Mouse (Mus musculus) MEL (cell line): Measurements from ENCODE around the gene Snrnp70. TPM values are rescaled to one million over a fixed set of nuclear protein-coding genes. Genes with fewer than 3 reads are reported as not detected.

Experiments used
- DNase-seq: peaks from one replicate; pipeline ENCODE4 v3.0.0; 2011; ENCODE audit warnings: low read depth, low spot score
- H3K27ac ChIP-seq: 2 replicates; pipeline ENCODE4 v1.5.1; 2012; ENCODE audit warnings: low read depth, mild to moderate bottlenecking, control low read depth, low read length, moderate library complexity; ENCODE audit not compliant: control insufficient read depth
- H3K27me3 ChIP-seq, 2 experiments: fragments of 150-350 bp in 1 of 2; sonication (generic) in 1 of 2; 2 replicates each; pipeline ENCODE4 v1.6.1; 2012; ENCODE audit warnings: low read length in 2 of 2, mild to moderate bottlenecking in 2 of 2, improper control_type of control experiment in 1 of 2, moderate library complexity in 1 of 2; ENCODE audit not compliant: insufficient read depth in 2 of 2, control insufficient read depth in 1 of 2
- H3K36me3 ChIP-seq, 2 experiments: 2 replicates each; pipeline ENCODE4 v1.6.1; 2012 to 2014; ENCODE audit warnings: low read length in 2 of 2, improper control_type of control experiment in 1 of 2, inconsistent platforms in 1 of 2, mild to moderate bottlenecking in 1 of 2; ENCODE audit not compliant: insufficient read depth in 2 of 2, control insufficient read depth in 1 of 2
- H3K4me1 ChIP-seq, 2 experiments: fragments of 150-350 bp in 1 of 2; sonication (generic) in 1 of 2; 2 replicates each; pipeline ENCODE4 v1.6.1; 2012; ENCODE audit warnings: low read length in 2 of 2, improper control_type of control experiment in 1 of 2, mild to moderate bottlenecking in 1 of 2; ENCODE audit not compliant: insufficient read depth in 2 of 2, control insufficient read depth in 1 of 2
- H3K4me3 ChIP-seq, 2 experiments: fragments of 150-350 bp in 1 of 2; sonication (generic) in 1 of 2; 2 replicates each; pipeline ENCODE4 v1.5.1; 2012; ENCODE audit warnings: low read depth in 2 of 2, low read length in 2 of 2, mild to moderate bottlenecking in 2 of 2, moderate library complexity in 2 of 2, control low read depth in 1 of 2, improper control_type of control experiment in 1 of 2; ENCODE audit not compliant: control insufficient read depth in 1 of 2, insufficient read depth in 1 of 2
- H3K79me2 ChIP-seq: 2 replicates; pipeline ENCODE4 v1.6.1; 2012; ENCODE audit warnings: mild to moderate bottlenecking, low read length, moderate library complexity; ENCODE audit not compliant: control insufficient read depth, poor library complexity, insufficient read depth
- H3K9ac ChIP-seq: 2 replicates; pipeline ENCODE4 v1.6.1; 2012; ENCODE audit warnings: low read depth, mild to moderate bottlenecking, control low read depth, low read length, moderate library complexity; ENCODE audit not compliant: control insufficient read depth, poor library complexity, severe bottlenecking
- H3K9me3 ChIP-seq: fragments of 150-350 bp; sonication (generic); replicated peaks from 2 replicates; pipeline ENCODE4 v1.6.1; 2012; ENCODE audit warnings: mild to moderate bottlenecking, low read length, improper control_type of control experiment, moderate library complexity; ENCODE audit not compliant: insufficient read depth
- BHLHE40 ChIP-seq: IDR thresholded peaks from 2 replicates; pipeline ENCODE4 v1.6.1; 2012; ENCODE audit warnings: low read depth, mild to moderate bottlenecking, inconsistent platforms, low read length, improper control_type of control experiment, borderline replicate concordance
- E2F4 ChIP-seq: IDR thresholded peaks from 2 replicates; pipeline ENCODE4 v1.6.1; 2011; ENCODE audit warnings: low read depth, low read length, improper control_type of control experiment, borderline replicate concordance
- EP300 ChIP-seq, 2 experiments: IDR thresholded peaks; 2 replicates each; pipeline ENCODE4 v1.6.1; 2011; ENCODE audit warnings: improper control_type of control experiment in 2 of 2, low read length in 2 of 2, low read depth in 1 of 2, mild to moderate bottlenecking in 1 of 2
- ETS1 ChIP-seq: IDR thresholded peaks from 2 replicates; pipeline ENCODE4 v1.6.1; 2012; ENCODE audit warnings: low read depth, mild to moderate bottlenecking, inconsistent platforms, low read length, improper control_type of control experiment, moderate library complexity
- GABPA ChIP-seq: IDR thresholded peaks from 2 replicates; pipeline ENCODE4 v1.6.1; 2012; ENCODE audit warnings: low read depth, mild to moderate bottlenecking, inconsistent platforms, low read length, improper control_type of control experiment, moderate library complexity
- GATA1 ChIP-seq: IDR thresholded peaks from 2 replicates; pipeline ENCODE4 v1.6.1; 2011; ENCODE audit warnings: low read depth, low read length, improper control_type of control experiment
- JUND ChIP-seq: IDR thresholded peaks from 2 replicates; pipeline ENCODE4 v1.6.1; 2011; ENCODE audit warnings: low read depth, mild to moderate bottlenecking, improper control_type of control experiment, low read length
- KAT2A ChIP-seq: conservative IDR thresholded peaks from 2 replicates; pipeline ENCODE4 v1.6.1; 2012; ENCODE audit warnings: low read depth, low read length, improper control_type of control experiment, inconsistent platforms
- MAZ ChIP-seq: IDR thresholded peaks from 2 replicates; pipeline ENCODE4 v1.6.1; 2012; ENCODE audit warnings: low read depth, mild to moderate bottlenecking, inconsistent platforms, low read length, improper control_type of control experiment
- MXI1 ChIP-seq: IDR thresholded peaks from 2 replicates; pipeline ENCODE4 v1.6.1; 2011; ENCODE audit warnings: mild to moderate bottlenecking, low read depth, low read length, improper control_type of control experiment
- MYB ChIP-seq: IDR thresholded peaks from 2 replicates; pipeline ENCODE4 v1.6.1; 2011; ENCODE audit warnings: mild to moderate bottlenecking, low read depth, low read length, improper control_type of control experiment
- MYC ChIP-seq: IDR thresholded peaks from 2 replicates; pipeline ENCODE4 v1.6.1; 2011; ENCODE audit warnings: low read depth, mild to moderate bottlenecking, low read length, improper control_type of control experiment, moderate library complexity
- NRF1 ChIP-seq: IDR thresholded peaks from 2 replicates; pipeline ENCODE4 v1.6.1; 2014; ENCODE audit warnings: low read depth, mild to moderate bottlenecking, inconsistent platforms, low read length, improper control_type of control experiment, moderate library complexity; ENCODE audit not compliant: poor library complexity, insufficient read depth, severe bottlenecking
- POLR2A ChIP-seq, 2 experiments: IDR thresholded peaks; 2 replicates each; pipeline ENCODE4 v1.6.1; 2011 to 2012; ENCODE audit warnings: low read length in 2 of 2, mild to moderate bottlenecking in 2 of 2, control low read depth in 1 of 2, improper control_type of control experiment in 1 of 2, low read depth in 1 of 2, moderate library complexity in 1 of 2; ENCODE audit not compliant: control insufficient read depth in 1 of 2, insufficient read depth in 1 of 2, poor library complexity in 1 of 2
- POLR2AphosphoS2 ChIP-seq: IDR thresholded peaks from 2 replicates; pipeline ENCODE4 v1.6.1; 2011; ENCODE audit warnings: low read length, improper control_type of control experiment
- RAD21 ChIP-seq: IDR thresholded peaks from 2 replicates; pipeline ENCODE4 v1.6.1; 2011; ENCODE audit warnings: mild to moderate bottlenecking, low read depth, low read length, improper control_type of control experiment
- SMC3 ChIP-seq: IDR thresholded peaks from 2 replicates; pipeline ENCODE4 v1.6.1; 2011; ENCODE audit warnings: low read depth, low read length, improper control_type of control experiment
- TAL1 ChIP-seq: IDR thresholded peaks from 2 replicates; pipeline ENCODE4 v1.6.1; 2012; ENCODE audit warnings: mild to moderate bottlenecking, inconsistent platforms, low read length, moderate library complexity, mixed read lengths
- TBP ChIP-seq: IDR thresholded peaks from 2 replicates; pipeline ENCODE4 v1.8.0; 2011; ENCODE audit warnings: low read depth, low read length, improper control_type of control experiment
- TCF12 ChIP-seq: IDR thresholded peaks from 2 replicates; pipeline ENCODE4 v1.6.1; 2014; ENCODE audit warnings: low read depth, mild to moderate bottlenecking, inconsistent platforms, low read length, improper control_type of control experiment, moderate library complexity
- UBTF ChIP-seq: IDR thresholded peaks from 2 replicates; pipeline ENCODE4 v1.6.1; 2012; ENCODE audit warnings: low read depth, mild to moderate bottlenecking, inconsistent platforms, low read length, improper control_type of control experiment, moderate library complexity, borderline replicate concordance; ENCODE audit not compliant: insufficient read depth
- USF1 ChIP-seq: IDR thresholded peaks from 2 replicates; pipeline ENCODE4 v1.6.1; 2014; ENCODE audit warnings: low read depth, mild to moderate bottlenecking, inconsistent platforms, low read length, improper control_type of control experiment, moderate library complexity
- USF2 ChIP-seq, 2 experiments: IDR thresholded peaks; 2 replicates each; pipeline ENCODE4 v1.6.1; 2011 to 2012; ENCODE audit warnings: improper control_type of control experiment in 2 of 2, low read length in 2 of 2, borderline replicate concordance in 1 of 2, inconsistent platforms in 1 of 2, low read depth in 1 of 2, mild to moderate bottlenecking in 1 of 2; ENCODE audit not compliant: insufficient read depth in 1 of 2
- ZC3H11A ChIP-seq: IDR thresholded peaks from 2 replicates; pipeline ENCODE4 v1.6.1; 2012; ENCODE audit warnings: low read depth, mild to moderate bottlenecking, inconsistent platforms, low read length, improper control_type of control experiment
- ZMIZ1 ChIP-seq: IDR thresholded peaks from 2 replicates; pipeline ENCODE4 v1.6.1; 2012; ENCODE audit warnings: low read depth, mild to moderate bottlenecking, inconsistent platforms, low read length, improper control_type of control experiment, moderate library complexity
- ZNF384 ChIP-seq: IDR thresholded peaks from 2 replicates; pipeline ENCODE4 v1.6.1; 2012; ENCODE audit warnings: low read depth, mild to moderate bottlenecking, inconsistent platforms, low read length, improper control_type of control experiment
- polyA plus RNA-seq, 2 experiments: library from polyadenylated mRNA; stranded (reverse) in 1 of 2; unstranded in 1 of 2; fragments of >175 nt in 1 of 2; fragments of >200 nt in 1 of 2; gene quantifications; 2 replicates each; pipeline versions ENCODE4 v1.2.1 to v1.2.4; 2012; ENCODE audit warnings: low replicate concordance in 2 of 2, low read depth in 1 of 2; ENCODE audit not compliant: insufficient read length in 2 of 2, insufficient read depth in 1 of 2, missing spikeins in 1 of 2
- total RNA-seq: library from RNA; depleted of rRNA; stranded (reverse); fragments of 300-350 nt; gene quantifications from 2 replicates; pipeline ENCODE4 v1.2.3, GENCODE M21; 2012

Gene Snrnp70
- total and polyA plus RNA-seq, 3 experiments = 272 to 1,478 (median 588) TPM

DNA sequence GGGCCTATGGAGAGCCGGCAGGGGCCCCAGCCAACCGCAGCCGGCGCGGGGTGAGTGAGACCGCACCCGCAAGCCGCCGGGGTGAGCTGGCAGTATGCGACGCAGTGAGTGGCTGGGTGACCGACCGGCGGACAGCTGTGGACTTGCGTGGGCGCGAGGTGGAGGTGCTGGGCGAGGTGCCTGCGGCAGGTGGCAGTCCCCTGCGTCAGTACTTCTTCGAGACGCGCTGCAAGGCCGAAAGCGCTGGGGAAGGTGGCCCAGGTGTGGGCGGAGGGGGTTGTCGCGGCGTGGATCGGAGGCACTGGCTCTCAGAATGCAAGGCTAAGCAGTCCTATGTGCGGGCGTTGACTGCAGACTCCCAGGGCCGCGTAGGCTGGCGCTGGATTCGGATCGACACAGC is 20.1 kb upstream of the Snrnp70 start:
- H3K9me3 ChIP-seq = no peaks in the 10 kb centered on the region
- no peaks in the 10 kb centered on the region; a peak in 1 of 4 replicates for H3K36me3 ChIP-seq
- TF ChIP-seq ZC3H11A = no peak
- TF ChIP-seq GATA1 = no peak
- TF ChIP-seq USF1 = no peak
- TF ChIP-seq ETS1 = no peak
- no peak for TF ChIP-seq SMC3
- TF ChIP-seq EP300 (IDR thresholded peaks at IDR 0.05; ENCODE audit: low read depth in 1 of 2, low read length in 2 of 2) = no peak
- TF ChIP-seq MXI1 = no peak
- no peak for TF ChIP-seq RAD21
- TF ChIP-seq ZNF384 = no peak
- TF ChIP-seq BHLHE40 = no peak
- TF ChIP-seq MYB = no peak
- no peak overlapping the region for H3K4me3 ChIP-seq
- no peak overlapping the region for H3K27ac ChIP-seq
- peaks cover 0 to 3% of the 10 kb centered on the region in 2 experiments; a peak in 2 of 4 replicates for H3K27me3 ChIP-seq
- H3K4me1 ChIP-seq = peaks cover 6 to 7% of the 10 kb centered on the region in 2 experiments; a peak in 2 of 4 replicates
- no peaks in the 10 kb centered on the region; the same call in 1 of the 2 replicates for H3K79me2 ChIP-seq
- H3K9ac ChIP-seq = no peak overlapping the region
- DNase-seq = no peak

- Histone ChIP-seq H3K79me2 (no peaks in the 10 kb centered on the region; the same call in 1 of the 2 replicates), H3K36me3 (no peaks in the 10 kb centered on the region; a peak in 1 of 4 replicates), H3K4me1 (peaks cover 6 to 7% of the 10 kb centered on the region in 2 experiments; a peak in 2 of 4 replicates), H3K9ac (no peak overlapping the region), H3K27ac (no peak overlapping the region), H3K27me3 (peaks cover 0 to 3% of the 10 kb centered on the region in 2 experiments; a peak in 2 of 4 replicates), H3K9me3 (no peaks in the 10 kb centered on the region), H3K4me3 (no peak overlapping the region)
- TF ChIP-seq POLR2A (IDR thresholded peaks at IDR 0.05; ENCODE audit: control insufficient read depth in 1 of 2, insufficient read depth in 1 of 2, low read depth in 1 of 2, low read length in 2 of 2, poor library complexity in 1 of 2) = no peak
- no peak for TF ChIP-seq E2F4
- no peak for TF ChIP-seq MXI1
- TF ChIP-seq POLR2AphosphoS2 = no peak
- no peak for TF ChIP-seq USF2 (IDR thresholded peaks at IDR 0.05; ENCODE audit: borderline replicate concordance in 1 of 2, insufficient read depth in 1 of 2, low read depth in 1 of 2, low read length in 2 of 2)
- TF ChIP-seq ZMIZ1 = no peak
- TF ChIP-seq UBTF = no peak
- TF ChIP-seq RAD21 = no peak
- no peak for TF ChIP-seq MYC
- TF ChIP-seq ZC3H11A = no peak
- no peak for TF ChIP-seq TBP
- no peak for TF ChIP-seq TAL1
- TF ChIP-seq JUND = no peak
- TF ChIP-seq MYB = no peak
- TF ChIP-seq TCF12 = no peak
- TF ChIP-seq NRF1 = no peak
- TF ChIP-seq ZNF384 = no peak
- no peak for TF ChIP-seq KAT2A
- TF ChIP-seq MAZ = no peak
- no peak for TF ChIP-seq GABPA
- DNase-seq = no peak
Measured at GRCm38 (mm10) chr7:45414740-45415224, 19.2 kb upstream of the Snrnp70 start.
